Mouse (Mus musculus): ENCODE results near the gene Pdcd6. TPM values are rescaled to one million over a fixed set of nuclear protein-coding genes. Genes with fewer than 3 reads are reported as not detected.
A peak's percentile ranks its signal among the peaks of the same experiment; 100 is the strongest.

Pdcd6 gene
- polyA plus RNA-seq (2016; fragmentation: Nextera tagmentation; extraction: Ambion mirVana): 83.5 and 90.0 TPM in 2 replicates

DNA sequence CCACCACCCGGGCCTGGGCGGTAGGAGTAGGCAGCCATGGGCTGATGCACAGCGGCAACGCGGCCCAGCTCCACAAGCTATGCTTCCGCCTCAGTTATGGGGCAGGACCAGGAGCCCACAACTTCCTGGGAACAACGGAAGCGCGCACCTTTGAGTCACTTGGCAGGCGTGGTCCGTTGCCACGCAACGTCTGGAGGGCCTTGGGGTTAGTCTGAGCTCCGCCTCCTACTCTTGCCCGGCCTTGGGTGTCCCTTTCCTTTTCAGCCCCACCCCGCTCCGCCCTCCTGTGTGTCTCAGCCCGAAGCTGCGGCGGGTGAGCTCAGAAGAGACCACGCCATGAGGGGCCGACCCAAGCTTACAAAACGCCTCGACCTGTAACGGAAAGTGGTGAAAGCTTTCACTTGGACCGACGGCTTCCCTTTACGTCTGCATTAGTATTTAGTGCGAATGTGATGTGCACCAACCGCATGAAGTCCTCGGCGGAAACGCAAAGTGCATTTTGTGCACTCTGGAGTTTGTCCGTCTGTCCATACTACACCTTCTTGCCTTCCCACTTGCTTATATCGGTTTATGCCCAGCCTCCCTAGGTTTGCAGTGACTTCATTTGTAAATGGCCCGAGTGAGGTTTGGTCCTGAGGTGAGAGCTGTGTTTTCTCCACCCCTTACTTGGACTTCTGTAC lies at the start of gene Pdcd6:
Pdcd6 (minus strand) TSS at position 411 of the 680 bp plus-strand sequence.
- no peaks in the 10 kb centered on the region for H3K27me3 ChIP-seq (replicated peaks)
- peak within 1 kb of the TSS; percentile 89 for H3K4me3 ChIP-seq
- WGBS (ENCODE audit: insufficient replicate concordance): under 1% methylated on average over 36 of the region's 36 CpGs
- H3K9me3 ChIP-seq (replicated peaks): no peaks in the 10 kb centered on the region
- H3K4me2 ChIP-seq: peak within 1 kb of the TSS; percentile 80
- H3K36me3 ChIP-seq: peaks cover 50% of the 10 kb centered on the region
- peak; percentile 100 for ATAC-seq
- peaks cover 30% of the 10 kb centered on the region for H3K4me1 ChIP-seq
- peak within 1 kb of the TSS; percentile 84 for H3K9ac ChIP-seq
- peak within 1 kb of the TSS; percentile 74 for H3K27ac ChIP-seq

DNA sequence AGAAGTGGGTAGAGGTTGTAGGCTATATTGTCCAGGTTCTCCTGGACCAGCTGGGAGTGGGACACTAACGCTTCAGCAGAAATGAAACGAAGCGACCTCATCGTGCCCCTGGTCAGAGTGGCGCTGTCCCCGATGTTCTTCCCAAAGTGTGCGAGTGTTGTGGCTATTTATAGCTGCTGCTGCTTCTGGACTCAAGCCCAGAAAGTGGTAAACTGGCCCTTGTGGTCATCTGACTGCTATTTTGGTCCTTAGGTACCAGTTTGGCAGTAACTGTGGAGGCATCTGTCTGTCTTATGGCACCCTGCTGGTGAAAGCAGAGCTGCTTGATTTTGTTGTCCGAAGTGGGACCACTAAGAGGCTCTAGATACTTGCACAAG lies 46.5 kb upstream of the Pdcd6 start, which contains the start of gene Lrrc14b:
Lrrc14b (minus strand) TSS at position 147 of the 377 bp plus-strand sequence.
- no peak within 1 kb of the TSS for H3K4me3 ChIP-seq
- no peak for ATAC-seq
- no peak within 1 kb of the TSS for H3K4me2 ChIP-seq
- no peak within 1 kb of the TSS for H3K9ac ChIP-seq
- H3K27me3 ChIP-seq (replicated peaks): no peaks in the 10 kb centered on the region
- peaks cover 31% of the 10 kb centered on the region for H3K36me3 ChIP-seq
- H3K4me1 ChIP-seq: no peaks in the 10 kb centered on the region
- H3K9me3 ChIP-seq (replicated peaks): no peaks in the 10 kb centered on the region
- 72% methylated on average over 8 of the region's 8 CpGs for WGBS (ENCODE audit: insufficient replicate concordance)
- H3K27ac ChIP-seq: no peak within 1 kb of the TSS

DNA sequence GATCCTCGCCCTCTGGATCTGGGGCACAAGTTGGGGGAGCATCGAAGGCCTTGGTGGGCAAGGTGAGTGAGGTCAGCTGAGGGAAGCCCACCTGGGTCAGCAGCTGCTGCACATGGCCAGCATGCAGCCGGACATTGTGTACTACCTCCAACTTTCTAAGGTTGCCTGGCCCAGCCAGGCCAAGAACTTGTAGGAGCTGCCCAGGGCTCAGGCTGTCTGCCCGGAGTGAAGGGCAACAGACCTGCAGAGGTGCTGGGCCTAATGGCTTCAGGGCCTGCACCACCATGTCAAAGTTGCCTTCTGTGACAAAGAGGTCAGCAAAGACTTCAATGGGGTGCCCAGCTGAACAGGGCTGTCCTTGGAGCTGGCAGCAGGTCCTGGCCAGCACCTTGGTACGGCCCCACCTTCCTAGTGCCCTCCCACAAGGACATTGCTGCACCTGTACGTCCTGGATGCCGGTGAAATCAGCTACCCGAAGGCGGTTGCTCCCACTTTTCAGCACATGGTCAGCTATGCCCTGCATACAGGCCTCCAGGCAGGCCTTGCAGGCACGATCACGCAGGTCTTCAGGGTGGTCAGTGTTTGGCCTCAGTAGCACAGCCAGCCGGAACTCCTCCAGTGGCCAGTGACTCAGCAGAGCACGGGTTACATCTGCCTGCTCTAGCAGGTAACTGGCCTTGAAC lies 45.9 kb upstream of the Pdcd6 start:
- WGBS (ENCODE audit: insufficient replicate concordance): 78% methylated on average over 13 of the region's 13 CpGs
- no peak overlapping the region for H3K4me3 ChIP-seq
- no peaks in the 10 kb centered on the region for H3K4me1 ChIP-seq
- ATAC-seq: peak; percentile 35; the same call in 1 of the 2 replicates
- H3K27me3 ChIP-seq (replicated peaks): no peaks in the 10 kb centered on the region
- peaks cover 36% of the 10 kb centered on the region for H3K36me3 ChIP-seq
- H3K9me3 ChIP-seq (replicated peaks): no peaks in the 10 kb centered on the region
- no peak overlapping the region for H3K4me2 ChIP-seq
- no peak overlapping the region for H3K27ac ChIP-seq
- H3K9ac ChIP-seq: no peak overlapping the region

DNA sequence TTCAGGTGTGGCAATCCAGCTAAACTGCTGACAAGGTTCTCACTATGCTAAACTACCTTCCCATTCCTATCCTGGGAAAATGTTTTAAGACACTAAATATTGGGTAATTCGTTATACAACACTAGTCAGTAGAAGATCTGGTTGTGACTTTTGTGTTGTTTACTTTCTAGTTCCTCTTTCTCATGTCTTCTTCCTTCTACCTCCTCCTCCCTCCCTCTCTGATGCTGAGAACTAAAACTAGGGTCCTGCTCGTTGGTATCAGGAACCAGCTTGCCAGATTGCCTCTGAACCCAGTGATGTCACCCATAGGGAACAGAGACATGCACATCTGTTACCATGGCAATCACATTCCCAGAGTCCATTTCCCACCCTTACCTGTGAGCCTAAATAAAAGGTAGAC lies 44.8 kb upstream of the Pdcd6 start:
- no peaks in the 10 kb centered on the region for H3K4me1 ChIP-seq
- no peaks in the 10 kb centered on the region for H3K9me3 ChIP-seq (replicated peaks)
- WGBS (ENCODE audit: insufficient replicate concordance): 44% methylated on average over 2 of the region's 2 CpGs
- H3K9ac ChIP-seq: no peak overlapping the region
- no peaks in the 10 kb centered on the region for H3K27me3 ChIP-seq (replicated peaks)
- H3K36me3 ChIP-seq: peaks cover 47% of the 10 kb centered on the region
- ATAC-seq: no peak
- H3K27ac ChIP-seq: no peak overlapping the region
- no peak overlapping the region for H3K4me2 ChIP-seq
- no peak overlapping the region for H3K4me3 ChIP-seq

DNA sequence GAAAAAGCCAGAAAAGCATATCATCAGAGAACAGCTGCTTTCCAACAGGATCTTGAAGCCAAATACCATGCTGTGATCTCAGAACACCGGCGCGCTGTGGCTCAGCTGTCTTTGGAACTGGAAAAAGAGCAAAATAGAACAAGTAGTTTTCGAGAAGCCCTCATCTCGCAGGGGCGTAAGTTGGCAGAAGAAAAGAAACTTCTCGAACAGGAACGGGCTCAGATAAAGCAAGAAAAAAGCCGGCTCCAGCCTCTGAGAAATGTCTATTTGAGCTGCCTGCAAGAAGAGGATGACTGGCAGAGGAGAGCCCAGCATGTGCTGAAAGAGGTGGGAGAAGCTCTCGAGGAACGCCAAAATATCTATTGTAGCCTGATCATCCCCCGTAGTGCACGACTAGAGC lies 39.1 kb upstream of the Pdcd6 start:
- peaks cover 2% of the 10 kb centered on the region; the same call in 1 of the 2 replicates for H3K4me1 ChIP-seq
- H3K27me3 ChIP-seq (replicated peaks): no peaks in the 10 kb centered on the region
- 91% methylated on average over 13 of the region's 13 CpGs for WGBS (ENCODE audit: insufficient replicate concordance)
- no peak overlapping the region for H3K4me2 ChIP-seq
- no peak overlapping the region for H3K9ac ChIP-seq
- peaks cover 90% of the 10 kb centered on the region for H3K36me3 ChIP-seq
- H3K9me3 ChIP-seq (replicated peaks): no peaks in the 10 kb centered on the region
- H3K27ac ChIP-seq: no peak overlapping the region
- H3K4me3 ChIP-seq: no peak overlapping the region
- no peak for ATAC-seq

DNA sequence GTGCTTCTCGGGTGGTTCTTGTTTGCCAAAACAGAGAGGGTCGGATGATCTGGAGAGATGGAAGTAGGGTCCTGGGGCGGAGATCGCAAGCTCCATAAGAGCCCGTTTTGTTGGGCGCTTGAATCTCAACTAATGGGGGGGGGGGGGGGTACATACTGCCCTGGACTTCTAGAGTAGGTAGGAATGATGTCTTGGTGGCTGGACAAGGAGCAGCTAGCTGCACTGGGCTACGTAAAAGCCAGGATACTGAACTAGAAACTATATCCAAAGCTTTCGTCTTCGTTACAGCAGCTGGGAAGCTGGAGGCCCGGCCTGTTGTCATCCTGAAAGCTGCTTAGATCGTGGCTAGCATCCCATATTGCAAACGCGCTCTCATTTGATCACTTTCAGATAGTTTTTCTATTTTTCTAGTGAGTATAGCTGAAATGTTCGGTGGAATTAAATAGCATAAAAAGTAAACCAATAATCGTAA lies 33.1 kb upstream of the Pdcd6 start:
- ATAC-seq: peak; percentile 44
- WGBS (ENCODE audit: insufficient replicate concordance): under 1% methylated on average over 15 of the region's 15 CpGs
- H3K27ac ChIP-seq: peak overlapping the region; percentile 91

DNA sequence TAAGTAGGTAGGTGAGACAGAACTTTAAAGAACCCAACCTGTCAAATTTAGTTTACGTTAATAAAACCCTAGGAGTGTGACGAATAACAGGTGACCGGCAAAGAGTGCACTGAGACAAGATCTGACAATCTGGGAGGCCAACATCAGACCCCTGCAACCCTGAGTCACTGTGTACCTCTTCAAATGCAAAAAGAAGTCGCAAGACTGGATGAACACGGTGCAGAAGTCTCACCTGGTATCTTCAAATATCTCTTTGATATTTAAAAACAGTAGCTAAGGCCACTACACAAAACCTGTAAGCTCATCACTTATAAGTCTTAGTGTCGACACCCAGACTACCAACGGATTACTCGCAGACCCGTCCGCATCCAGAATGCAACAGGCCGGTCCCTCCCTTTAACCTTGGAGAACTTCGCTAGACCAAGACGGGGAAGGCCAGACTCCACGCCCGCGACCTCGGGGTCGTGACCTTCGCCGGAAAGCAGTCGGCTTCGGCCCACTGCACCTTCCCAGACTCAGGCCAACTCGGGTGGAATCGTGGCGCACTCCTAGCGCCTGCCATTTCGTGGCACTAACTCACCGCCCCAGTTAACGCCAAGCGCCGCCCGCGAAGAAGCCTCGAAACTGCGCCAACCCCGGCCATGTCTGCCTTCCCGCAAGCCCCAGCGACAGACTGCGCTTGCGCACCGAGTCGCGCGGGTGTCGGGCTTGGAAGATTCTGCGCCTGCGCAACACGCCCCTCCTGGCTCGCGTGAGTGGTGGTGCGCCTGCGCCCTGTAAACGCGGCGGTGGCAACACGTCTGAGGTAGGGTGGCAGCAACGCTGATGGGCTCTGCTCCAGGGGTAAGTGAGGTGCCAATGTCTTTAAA lies 32.4 kb upstream of the Pdcd6 start, which contains the start of the genes Sdha and Ccdc127:
Sdha (minus strand) TSS at position 715 of the 869 bp plus-strand sequence.
Ccdc127 (plus strand) TSS at position 744 of the 869 bp plus-strand sequence.
- no peaks in the 10 kb centered on the region for H3K27me3 ChIP-seq (replicated peaks)
- under 1% methylated on average over 57 of the region's 57 CpGs for WGBS (ENCODE audit: insufficient replicate concordance)
- ATAC-seq: peak; percentile 98
- peak within 1 kb of the TSS; percentile 91 for H3K27ac ChIP-seq
- peak within 1 kb of the TSS; percentile 81 for H3K4me3 ChIP-seq
- peak within 1 kb of the TSS; percentile 87 for H3K9ac ChIP-seq
- peaks cover 25% of the 10 kb centered on the region for H3K4me1 ChIP-seq
- H3K9me3 ChIP-seq (replicated peaks): no peaks in the 10 kb centered on the region
- peaks cover 26% of the 10 kb centered on the region for H3K36me3 ChIP-seq
- H3K4me2 ChIP-seq: peak within 1 kb of the TSS; percentile 84

More for the DNA sequence above, 33.1 kb upstream of the Pdcd6 start:
- Histone ChIP-seq H3K27me3 (replicated peaks) (no peaks in the 10 kb centered on the region), H3K4me1 (peaks cover 25% of the 10 kb centered on the region), H3K9ac (peak overlapping the region; percentile 87), H3K4me3 (peak overlapping the region; percentile 81), H3K4me2 (peak overlapping the region; percentile 84), H3K9me3 (replicated peaks) (no peaks in the 10 kb centered on the region), H3K36me3 (peaks cover 32% of the 10 kb centered on the region)

DNA sequence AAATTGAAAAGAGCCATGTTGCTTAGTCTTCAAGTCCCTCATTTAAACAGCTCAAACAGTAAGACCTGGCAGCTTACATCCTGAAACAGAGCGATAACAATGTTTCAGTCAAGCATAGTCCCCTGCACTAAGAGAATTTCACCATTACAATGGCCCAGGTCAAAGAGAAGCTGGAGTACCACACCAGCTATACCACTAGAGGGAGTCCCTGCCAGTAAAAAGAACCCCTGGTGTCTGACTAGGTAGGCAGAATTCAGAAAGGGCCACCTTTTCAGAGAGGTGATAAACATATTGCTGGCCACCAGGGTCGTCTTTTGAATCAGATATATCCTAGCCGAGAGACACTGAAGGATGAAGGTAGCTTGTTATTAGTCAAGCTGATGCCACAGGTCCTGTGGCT lies 23.7 kb upstream of the Pdcd6 start:
- ATAC-seq: 0 out of 2 replicates have a peak, but pooled peaks have one; percentile 57
- Histone ChIP-seq H3K27me3 (replicated peaks) (no peaks in the 10 kb centered on the region), H3K36me3 (peaks cover 81% of the 10 kb centered on the region), H3K9ac (no peak overlapping the region), H3K9me3 (replicated peaks) (no peaks in the 10 kb centered on the region), H3K27ac (no peak overlapping the region), H3K4me3 (no peak overlapping the region), H3K4me1 (no peaks in the 10 kb centered on the region), H3K4me2 (no peak overlapping the region)
- 49% methylated on average over 3 of the region's 3 CpGs for WGBS (ENCODE audit: insufficient replicate concordance)

DNA sequence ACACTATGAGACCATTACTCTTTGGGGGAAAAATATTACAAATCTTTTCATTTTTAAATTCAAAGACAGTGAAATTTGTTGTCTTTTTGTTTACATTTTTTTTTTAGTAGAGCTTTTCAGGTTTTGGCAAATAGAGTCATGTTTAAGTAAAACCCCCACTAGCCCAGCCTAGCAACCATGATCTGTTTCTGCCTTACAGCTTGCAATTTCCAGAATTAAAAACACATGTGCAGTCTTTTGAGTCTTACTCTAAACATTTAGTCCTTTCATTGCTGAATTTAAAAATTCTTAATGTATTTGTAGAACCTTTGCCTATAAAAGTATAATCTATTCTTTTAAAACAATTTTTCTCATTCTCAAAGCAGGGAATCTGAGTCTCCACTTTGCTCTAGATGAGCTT lies 11.9 kb upstream of the Pdcd6 start:
- H3K9me3 ChIP-seq (replicated peaks): no peaks in the 10 kb centered on the region
- no peak overlapping the region for H3K27ac ChIP-seq
- H3K9ac ChIP-seq: no peak overlapping the region
- no peak overlapping the region for H3K4me2 ChIP-seq
- ATAC-seq: no peak
- peaks cover 83% of the 10 kb centered on the region for H3K36me3 ChIP-seq
- no peaks in the 10 kb centered on the region for H3K27me3 ChIP-seq (replicated peaks)
- H3K4me1 ChIP-seq: no peaks in the 10 kb centered on the region
- no peak overlapping the region for H3K4me3 ChIP-seq

DNA sequence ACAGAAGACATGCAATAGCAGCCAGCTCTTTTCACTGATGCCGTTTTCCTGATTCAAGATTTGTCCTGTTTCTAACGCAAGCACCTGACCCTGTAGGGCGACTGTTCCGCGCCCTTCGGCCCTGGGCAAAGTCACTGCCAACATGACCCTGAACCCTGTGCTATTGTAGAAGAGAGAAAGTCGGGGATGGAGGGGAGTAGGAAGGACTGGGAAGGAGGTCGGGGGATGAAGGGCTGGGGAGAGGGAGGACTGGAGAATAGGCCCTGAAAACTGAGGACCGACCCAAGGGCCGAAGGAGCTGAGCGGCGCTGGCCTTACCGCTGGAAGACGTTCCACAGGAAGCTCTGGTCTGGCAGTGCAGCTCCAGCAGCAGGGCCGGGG lies 601 bp downstream of the Pdcd6 start:
- under 1% methylated on average over 15 of the region's 15 CpGs for WGBS (ENCODE audit: insufficient replicate concordance)
- Histone ChIP-seq H3K4me2 (peak overlapping the region; percentile 80), H3K9me3 (replicated peaks) (no peaks in the 10 kb centered on the region), H3K4me3 (peak overlapping the region; percentile 89), H3K4me1 (peaks cover 30% of the 10 kb centered on the region), H3K27ac (peak overlapping the region; percentile 62), H3K36me3 (peaks cover 46% of the 10 kb centered on the region), H3K27me3 (replicated peaks) (no peaks in the 10 kb centered on the region), H3K9ac (peak overlapping the region; percentile 84)
- ATAC-seq: peak; percentile 35

DNA sequence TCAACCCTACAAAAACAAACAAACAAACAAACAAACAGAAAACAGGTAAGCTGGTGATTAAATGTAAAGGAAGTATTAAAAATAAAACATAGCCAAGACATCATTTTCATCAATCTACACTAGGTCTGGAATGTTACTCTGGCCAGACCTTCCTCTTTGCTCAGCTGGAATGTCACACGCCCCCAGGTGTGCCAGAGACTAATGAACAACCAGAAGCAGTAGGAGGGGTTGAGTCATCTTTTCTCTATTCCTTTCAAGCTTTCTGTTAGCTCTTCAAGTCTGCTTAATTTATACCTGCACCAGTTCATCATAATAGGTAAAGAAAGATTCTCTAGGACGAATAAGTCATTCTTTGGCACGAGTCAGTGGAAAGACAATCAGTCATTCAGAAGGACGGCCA lies 994 bp downstream of the Pdcd6 start:
- no peaks in the 10 kb centered on the region for H3K9me3 ChIP-seq (replicated peaks)
- 21% methylated on average over 4 of the region's 4 CpGs for WGBS (ENCODE audit: insufficient replicate concordance)
- no peak for ATAC-seq

More for the DNA sequence above, 994 bp downstream of the Pdcd6 start:
- peak overlapping the region; percentile 62 for H3K27ac ChIP-seq
- H3K4me2 ChIP-seq: peak overlapping the region; percentile 80
- peaks cover 46% of the 10 kb centered on the region for H3K36me3 ChIP-seq
- peak overlapping the region; percentile 89 for H3K4me3 ChIP-seq
- H3K9ac ChIP-seq: peak overlapping the region; percentile 84
- no peaks in the 10 kb centered on the region for H3K27me3 ChIP-seq (replicated peaks)
- H3K4me1 ChIP-seq: peaks cover 30% of the 10 kb centered on the region
